19 mouse cellular contexts compared by ENCODE assay signal in the genomic region with DNA sequence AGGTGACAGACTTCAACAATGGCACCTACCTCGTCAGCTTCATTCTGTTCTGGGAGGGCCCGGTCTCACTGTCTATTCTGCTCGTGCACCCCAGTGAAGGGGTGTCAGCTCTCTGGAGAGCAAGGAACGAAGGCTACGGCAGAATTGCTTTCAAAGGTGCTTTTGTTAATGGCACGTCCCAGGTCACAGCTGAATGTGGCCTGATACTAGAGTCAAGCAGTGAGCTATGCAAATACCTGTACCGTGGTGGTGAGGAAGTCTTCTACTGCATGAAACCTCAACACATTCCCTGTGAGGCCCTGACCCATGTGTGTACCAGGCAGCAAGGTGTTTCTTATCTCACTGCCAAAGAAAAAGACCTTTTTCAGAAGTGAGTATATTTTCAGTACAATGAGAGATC. TPM values are rescaled to one million over a fixed set of nuclear protein-coding genes. Genes with fewer than 3 reads are reported as not detected.
DNase-seq lines count a peak whose midpoint lies in the region; ATAC-seq lines count a peak whose summit lies in the region.
"Had no signal": no experiment of that assay in that cellular context is flagged by ENCODE, and none has a peak within 500 bp of the region (broad histone marks: within the 10 kb centered on the region; RNA-seq: fewer than 3 reads in every experiment).

No protein-coding gene starts in this region.

- peak; percentile 58; the same call in 1 of the 2 replicates for ATAC-seq in neutrophil, adult 5-6 weeks (ENCODE audit: extremely low read depth, insufficient number of reproducible peaks, low FRiP score, poor library complexity, severe bottlenecking)
- ATAC-seq: activated CD4-positive, CD25-positive, alpha-beta regulatory T cell, adult 4 months; forebrain, embryonic 15.5 days; hindbrain, embryonic 16.5 days; inflammation-experienced regulatory T-cells, adult 6 months; Patski had no signal

- H3K27me3 ChIP-seq in splenic B cell, adult 2 months (ENCODE audit: control insufficient read depth, insufficient read depth, low read length, poor library complexity, severe bottlenecking), result no peaks in the 10 kb centered on the region
- H3K27me3 ChIP-seq: embryonic facial prominence, embryonic 12.5 days; forebrain, embryonic 15.5 days; heart, embryonic 13.5 days; hindbrain, embryonic 12.5 days had no signal

- peaks cover 5% of the 10 kb centered on the region for H3K36me3 ChIP-seq in splenic B cell, adult 2 months (ENCODE audit: control insufficient read depth, insufficient read depth, low read length, poor library complexity, severe bottlenecking)
- H3K36me3 ChIP-seq: embryonic facial prominence, embryonic 12.5 days; forebrain, embryonic 15.5 days; heart, embryonic 13.5 days; hindbrain, embryonic 12.5 days had no signal

- DNase-seq in A20 (ENCODE audit: low read depth, low spot score), result peak; percentile 75
- peak; percentile 64 to 70 for DNase-seq in B cell, adult 2 months
- DNase-seq in splenic B cell, adult 2 months (ENCODE audit: low read depth, low spot score), result peak; percentile 76
- DNase-seq in gastrocnemius, adult 18-20 months (ENCODE audit: low spot score), result no peak
- DNase-seq in cerebellum, postnatal 10 days, result no peak
- DNase-seq: adrenal gland, postnatal 25 days; cerebellum, adult 2 months; cerebellum, postnatal 14 days; gastrocnemius, postnatal 14 days; heart, postnatal 36 days had no signal

RNA-seq across cellular contexts. Expression of a gene that starts 60.0 kb away (rescaled TPM):
- total RNA-seq in neutrophil, adult 5-6 weeks (2017), result 44.6 and 51.6 TPM in 2 replicates
- total RNA-seq in gastrocnemius, adult 18-20 months (2021), result 10 to 100 TPM; 65.9 to 69.0 TPM

Comparison
In these comparisons a context has a peak if more than half of its experiments do, and no peak if none do; other contexts are left out.
1. DNase-seq: peak in A20 (single experiment), B cell, adult 2 months (2 of 2) and splenic B cell, adult 2 months (single experiment); none in gastrocnemius, adult 18-20 months (single experiment) and cerebellum, postnatal 10 days (0 of 2).